Mouse (Mus musculus): ENCODE results near the gene Inpp5a. TPM values are rescaled to one million over a fixed set of nuclear protein-coding genes. Genes with fewer than 3 reads are reported as not detected.
A peak's percentile ranks its signal among the peaks of the same experiment; 100 is the strongest.

The Inpp5a gene
- polyA plus RNA-seq, 1 experiment = 17.6 TPM

DNA sequence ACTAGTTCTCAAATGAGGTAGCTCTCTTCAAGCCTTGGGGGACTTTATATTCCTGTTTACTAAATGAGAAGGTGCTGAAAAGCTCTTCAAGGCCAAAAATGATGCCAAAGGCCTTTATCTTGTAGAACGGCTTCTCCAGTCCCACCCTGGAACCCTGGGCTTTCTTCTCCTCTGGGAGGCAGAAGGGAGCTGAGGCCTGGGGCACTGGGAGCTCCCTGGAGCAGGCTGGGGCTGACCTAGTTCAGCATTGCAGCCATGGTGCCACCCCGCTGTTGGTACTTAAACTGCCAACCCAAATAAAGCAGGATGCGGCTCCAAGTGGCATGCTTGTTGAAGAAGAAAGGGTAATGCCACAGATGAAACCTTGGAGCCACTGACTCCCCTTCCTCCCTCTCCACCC lies 1.5 kb downstream of the Inpp5a start:
- TF ChIP-seq CTCF (IDR thresholded peaks at IDR 0.05; ENCODE audit: borderline replicate concordance, extremely low read depth, insufficient read depth, insufficient read length) = no peak
- no peak for TF ChIP-seq POLR2A (IDR thresholded peaks at IDR 0.05; ENCODE audit: borderline replicate concordance, extremely low read depth, insufficient read depth, insufficient read length, poor library complexity, severe bottlenecking)
- DNase-seq (ENCODE audit: low read depth) = peak; percentile 3

DNA sequence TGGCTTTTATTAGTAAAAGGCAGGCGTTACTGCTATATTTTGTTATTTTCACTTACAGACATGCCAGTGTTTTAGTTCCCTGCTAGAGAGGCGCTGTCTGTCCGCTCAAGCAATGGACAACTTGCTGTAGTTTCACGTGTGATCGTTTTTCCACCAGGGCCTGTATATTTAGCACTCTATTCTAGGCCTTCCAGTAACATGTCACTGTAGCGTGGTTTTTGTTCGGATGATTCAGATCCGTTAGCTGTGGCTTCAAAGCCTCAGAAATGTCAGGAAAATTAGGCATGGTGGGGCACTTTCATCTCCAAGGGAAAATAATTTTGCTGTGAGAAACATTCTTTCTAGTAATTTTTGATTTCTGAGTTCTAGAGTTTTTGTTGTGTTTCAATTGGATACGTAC lies 2.0 kb downstream of the Inpp5a start:
- DNase-seq (ENCODE audit: low read depth) = peak; percentile 3
- TF ChIP-seq CTCF (IDR thresholded peaks at IDR 0.05; ENCODE audit: borderline replicate concordance, extremely low read depth, insufficient read depth, insufficient read length) (no peak), POLR2A (IDR thresholded peaks at IDR 0.05; ENCODE audit: borderline replicate concordance, extremely low read depth, insufficient read depth, insufficient read length, poor library complexity, severe bottlenecking) (no peak)

DNA sequence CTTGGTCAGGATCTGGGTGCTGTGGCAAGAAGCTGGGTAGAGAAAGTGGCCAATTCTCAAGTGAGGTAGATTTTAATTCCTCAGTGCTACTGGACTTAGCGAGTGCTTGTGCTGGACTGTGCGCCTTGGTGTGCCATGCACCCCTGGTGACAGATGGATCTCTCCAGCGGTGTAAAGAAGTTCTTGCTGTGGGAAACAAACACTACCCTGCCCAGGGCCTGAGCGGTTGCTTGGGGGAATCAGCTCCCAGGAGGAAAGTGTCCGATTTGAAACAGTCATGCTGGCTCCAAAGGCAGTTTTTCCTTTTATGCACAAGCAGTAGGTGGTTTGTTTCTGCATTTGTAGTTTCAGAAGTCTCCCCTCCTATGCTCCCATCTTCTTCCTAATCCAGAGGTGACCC lies 2.8 kb downstream of the Inpp5a start:
- TF ChIP-seq POLR2A (IDR thresholded peaks at IDR 0.05; ENCODE audit: borderline replicate concordance, extremely low read depth, insufficient read depth, insufficient read length, poor library complexity, severe bottlenecking) = no peak
- no peak for TF ChIP-seq CTCF (IDR thresholded peaks at IDR 0.05; ENCODE audit: borderline replicate concordance, extremely low read depth, insufficient read depth, insufficient read length)
- DNase-seq (ENCODE audit: low read depth) = peak; percentile 8

DNA sequence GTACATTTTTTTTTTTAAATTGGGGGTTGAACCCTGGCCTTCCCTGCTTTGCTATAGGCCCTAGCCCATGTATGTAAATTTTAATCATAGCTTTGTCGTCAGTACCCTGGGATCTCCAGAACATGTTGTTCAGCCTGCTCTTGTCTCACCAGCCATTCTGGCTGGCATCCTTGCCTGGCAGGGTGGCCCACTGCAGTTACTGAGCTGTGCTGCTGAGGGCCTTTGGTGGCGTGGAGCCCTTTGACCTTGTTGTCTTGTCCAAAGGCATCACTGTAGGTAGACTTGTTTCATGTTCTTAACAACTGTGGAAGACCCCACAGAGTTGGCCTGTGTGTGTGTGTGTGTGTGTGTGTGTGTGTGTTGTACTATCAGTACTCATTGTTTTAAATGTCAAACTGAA lies 3.2 kb downstream of the Inpp5a start:
- no peak for TF ChIP-seq CTCF (IDR thresholded peaks at IDR 0.05; ENCODE audit: borderline replicate concordance, extremely low read depth, insufficient read depth, insufficient read length)
- TF ChIP-seq POLR2A (IDR thresholded peaks at IDR 0.05; ENCODE audit: borderline replicate concordance, extremely low read depth, insufficient read depth, insufficient read length, poor library complexity, severe bottlenecking) = no peak
- no peak for DNase-seq (ENCODE audit: low read depth)

GRCm38 (mm10) chr7:139392691-139393235 lies 3.9 kb downstream of the Inpp5a start:
- peak; percentile 3 for DNase-seq (ENCODE audit: low read depth)
- TF ChIP-seq CTCF (IDR thresholded peaks at IDR 0.05; ENCODE audit: borderline replicate concordance, extremely low read depth, insufficient read depth, insufficient read length) = no peak
- TF ChIP-seq POLR2A (IDR thresholded peaks at IDR 0.05; ENCODE audit: borderline replicate concordance, extremely low read depth, insufficient read depth, insufficient read length, poor library complexity, severe bottlenecking) = no peak

- DNase-seq (ENCODE audit: low read depth) = peak; percentile 83
- TF ChIP-seq POLR2A (IDR thresholded peaks at IDR 0.05; ENCODE audit: borderline replicate concordance, extremely low read depth, insufficient read depth, insufficient read length, poor library complexity, severe bottlenecking) (no peak), CTCF (IDR thresholded peaks at IDR 0.05; ENCODE audit: borderline replicate concordance, extremely low read depth, insufficient read depth, insufficient read length) (no peak)
These were observed 8.6 kb downstream of the Inpp5a start for GRCm38 (mm10) chr7:139397521-139397920.

DNA sequence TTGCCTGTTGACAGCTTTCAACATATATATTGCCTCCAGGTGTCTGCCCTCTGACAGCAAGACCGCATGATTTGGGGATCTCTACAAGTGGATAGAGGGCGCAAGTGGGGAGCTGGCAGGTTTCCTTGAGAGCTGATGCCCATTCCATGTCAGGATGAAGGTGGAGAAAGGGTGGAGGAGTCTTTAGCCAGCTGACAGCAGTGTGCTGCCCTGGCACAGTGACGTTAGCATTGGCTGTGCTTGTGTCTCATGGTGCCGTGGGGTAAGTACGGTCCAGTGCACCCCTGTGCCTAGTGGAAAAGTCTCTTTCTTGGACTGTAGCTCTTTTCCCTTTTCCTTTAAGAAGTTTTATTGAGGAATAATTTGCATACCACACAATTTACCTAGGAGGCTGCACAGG lies 9.2 kb downstream of the Inpp5a start:
- peak; percentile 4 for DNase-seq (ENCODE audit: low read depth)

DNA sequence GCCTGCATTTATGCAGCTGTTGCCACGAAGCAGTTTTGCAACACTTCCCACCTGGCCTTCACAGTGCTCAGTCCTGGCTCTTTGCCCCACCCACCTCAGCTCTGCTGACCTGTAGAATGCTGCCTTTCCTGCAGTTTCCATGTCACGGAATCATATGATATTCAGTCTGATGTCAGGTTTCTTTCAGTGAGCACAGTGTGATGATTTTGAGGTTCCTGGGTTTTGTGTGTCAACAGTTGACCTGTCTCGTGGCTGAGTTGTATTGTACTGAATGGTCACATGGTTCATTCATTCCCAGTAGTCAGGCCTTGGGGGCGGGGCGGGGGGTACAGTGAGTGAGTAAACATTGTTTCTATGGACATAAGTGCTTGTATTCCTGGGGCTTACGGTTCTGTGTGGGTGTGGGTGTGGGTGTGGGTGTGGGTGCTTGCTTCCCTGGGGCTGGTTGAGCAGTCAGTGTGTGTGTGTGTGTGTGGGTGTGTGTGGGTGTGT lies 9.7 kb downstream of the Inpp5a start:
- TF ChIP-seq CTCF (IDR thresholded peaks at IDR 0.05; ENCODE audit: borderline replicate concordance, extremely low read depth, insufficient read depth, insufficient read length) (no peak), POLR2A (IDR thresholded peaks at IDR 0.05; ENCODE audit: borderline replicate concordance, extremely low read depth, insufficient read depth, insufficient read length, poor library complexity, severe bottlenecking) (no peak)
- DNase-seq (ENCODE audit: low read depth) = no peak

More for the DNA sequence above, 9.2 kb downstream of the Inpp5a start:
- TF ChIP-seq CTCF (IDR thresholded peaks at IDR 0.05; ENCODE audit: borderline replicate concordance, extremely low read depth, insufficient read depth, insufficient read length) (no peak), POLR2A (IDR thresholded peaks at IDR 0.05; ENCODE audit: borderline replicate concordance, extremely low read depth, insufficient read depth, insufficient read length, poor library complexity, severe bottlenecking) (no peak)

DNA sequence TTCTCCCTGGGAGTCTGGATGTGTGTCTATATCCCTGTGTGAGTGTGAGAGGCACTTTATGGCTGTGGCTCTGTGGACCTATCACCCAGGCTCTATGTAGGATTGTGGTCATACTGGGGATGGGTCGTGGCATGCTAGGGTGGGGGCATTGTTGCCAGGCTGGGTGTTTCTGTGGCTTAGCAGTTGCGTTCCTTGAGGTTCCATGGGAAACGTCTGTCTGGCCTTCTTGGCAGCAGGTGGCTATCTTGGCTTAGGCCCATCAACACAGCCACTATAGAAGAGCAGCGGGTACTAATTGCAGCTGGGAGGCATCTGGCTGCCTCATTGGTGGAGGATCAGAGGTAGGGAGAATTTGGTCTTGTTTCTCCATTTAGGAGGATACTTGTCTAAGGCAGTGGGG lies 10.7 kb downstream of the Inpp5a start:
- TF ChIP-seq POLR2A (IDR thresholded peaks at IDR 0.05; ENCODE audit: borderline replicate concordance, extremely low read depth, insufficient read depth, insufficient read length, poor library complexity, severe bottlenecking) (no peak), CTCF (IDR thresholded peaks at IDR 0.05; ENCODE audit: borderline replicate concordance, extremely low read depth, insufficient read depth, insufficient read length) (no peak)
- peak; percentile 25 for DNase-seq (ENCODE audit: low read depth)

- no peak for TF ChIP-seq CTCF (IDR thresholded peaks at IDR 0.05; ENCODE audit: borderline replicate concordance, extremely low read depth, insufficient read depth, insufficient read length)
- no peak for TF ChIP-seq POLR2A (IDR thresholded peaks at IDR 0.05; ENCODE audit: borderline replicate concordance, extremely low read depth, insufficient read depth, insufficient read length, poor library complexity, severe bottlenecking)
- DNase-seq (ENCODE audit: low read depth) = no peak
These were observed 11.2 kb downstream of the Inpp5a start for GRCm38 (mm10) chr7:139399977-139400685.

DNA sequence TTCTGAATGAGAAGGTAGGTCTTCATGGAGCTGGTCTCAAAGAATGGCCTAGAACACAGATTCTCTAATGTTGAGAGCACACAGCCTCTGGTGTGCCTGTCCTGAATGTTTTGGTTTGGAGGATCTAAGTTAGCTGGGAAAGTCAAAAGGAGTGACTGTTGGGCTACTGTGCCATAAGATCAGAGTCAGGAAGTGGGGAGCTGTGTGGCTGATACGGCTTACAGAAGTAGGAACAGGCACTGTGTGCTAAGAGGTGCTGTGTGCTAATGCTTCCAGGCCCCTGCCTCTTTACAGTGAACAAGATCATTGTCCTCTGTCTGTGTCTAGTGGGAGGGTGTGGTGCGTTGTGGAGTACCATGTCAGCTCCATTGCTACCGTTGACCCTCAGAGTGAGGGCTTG lies 12.0 kb downstream of the Inpp5a start:
- no peak for TF ChIP-seq POLR2A (IDR thresholded peaks at IDR 0.05; ENCODE audit: borderline replicate concordance, extremely low read depth, insufficient read depth, insufficient read length, poor library complexity, severe bottlenecking)
- TF ChIP-seq CTCF (IDR thresholded peaks at IDR 0.05; ENCODE audit: borderline replicate concordance, extremely low read depth, insufficient read depth, insufficient read length) = no peak
- no peak for DNase-seq (ENCODE audit: low read depth)

DNA sequence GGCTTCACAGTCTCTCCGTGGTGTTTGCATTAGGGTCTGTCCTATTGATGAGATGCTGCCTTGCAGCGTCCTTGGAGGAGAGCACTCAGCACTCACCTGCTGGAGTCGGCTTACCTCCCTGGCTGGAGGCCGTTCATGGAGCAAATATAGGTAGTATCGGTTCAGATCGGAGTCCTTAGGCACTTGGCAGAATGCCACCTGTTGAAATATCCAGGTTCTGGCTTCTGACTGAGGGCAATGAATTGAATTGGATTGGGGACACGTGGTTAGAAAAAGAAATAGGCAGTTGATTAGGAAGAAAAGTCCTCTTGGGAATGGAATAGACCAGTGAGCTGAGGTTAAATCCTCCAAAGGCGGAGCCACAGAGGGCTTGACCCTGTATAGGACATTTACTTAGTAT lies 12.9 kb downstream of the Inpp5a start:
- DNase-seq (ENCODE audit: low read depth) = no peak
- TF ChIP-seq POLR2A (IDR thresholded peaks at IDR 0.05; ENCODE audit: borderline replicate concordance, extremely low read depth, insufficient read depth, insufficient read length, poor library complexity, severe bottlenecking) (no peak), CTCF (IDR thresholded peaks at IDR 0.05; ENCODE audit: borderline replicate concordance, extremely low read depth, insufficient read depth, insufficient read length) (no peak)

Measured in brain, embryonic 14.5 days (tissue).